Mouse (Mus musculus) erythroid progenitor cell, adult 5-6 weeks (primary cell): Measurements from ENCODE around the gene Gm10271. TPM values are rescaled to one million over a fixed set of nuclear protein-coding genes. Genes with fewer than 3 reads are reported as not detected.

Source experiments
- ATAC-seq: replicated peaks from 2 replicates; pipeline ENCODE4 v1.8.0; 2016; ENCODE audit warnings: moderate number of reproducible peaks, mild to moderate bottlenecking, moderate TSS enrichment, inconsistent platforms; ENCODE audit not compliant: poor library complexity, low FRiP score, severe bottlenecking
- total RNA-seq, 2 experiments: library from RNA; stranded (forward) in 1 of 2; stranded (reverse) in 1 of 2; fragments of 150-400 nt in 1 of 2; fragments of 186-747, 209-891 nt in 1 of 2; gene quantifications; 2 replicates each; pipeline versions ENCODE4 v1.2.3 to v1.2.4; 2015 to 2017; ENCODE audit warnings: low replicate concordance in 2 of 2

Gm10271 gene
- total RNA-seq (2015; ENCODE audit: low replicate concordance) (not detected in 2 replicates), total RNA-seq (2017; ENCODE audit: low replicate concordance) (not detected in 2 replicates)

- no peak for ATAC-seq
Observed at GRCm38 (mm10) chr10:116972509-116972908, at the start of gene Gm10271. Gene Gm10271, minus strand, starts transcription at chr10:116972609.

GRCm38 (mm10) chr10:117021020-117021754, 48.8 kb upstream of the Gm10271 start:
- ATAC-seq: no peak

DNA sequence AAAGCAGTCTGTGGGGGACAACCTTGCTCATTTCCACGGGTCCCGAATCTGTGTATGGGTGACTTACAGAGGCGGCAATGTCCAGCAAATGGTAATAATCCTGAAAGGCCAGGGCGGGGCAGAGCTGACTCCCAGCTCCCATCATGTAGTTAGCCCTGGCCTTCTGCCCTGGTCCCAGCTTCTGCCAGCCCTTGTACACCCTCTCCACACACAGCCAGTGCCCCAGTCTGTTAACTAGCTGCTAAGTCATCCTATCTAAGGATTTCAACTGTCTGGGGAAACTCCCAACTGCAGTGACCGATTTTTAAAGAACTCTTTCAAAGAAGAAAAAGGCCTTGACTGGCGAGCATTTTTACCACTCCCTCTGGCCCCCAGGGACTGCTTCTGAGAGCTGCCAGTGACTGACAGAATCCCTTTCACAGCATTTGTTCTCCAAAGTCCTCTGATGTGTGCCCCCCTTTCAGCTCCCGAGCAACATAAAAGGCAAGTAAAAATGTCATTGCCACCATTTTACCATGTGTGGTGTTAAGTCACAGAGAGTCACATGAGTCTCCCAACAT, 46.0 kb upstream of the Gm10271 start:
- no peak for ATAC-seq

- no peak for ATAC-seq
Observed at GRCm38 (mm10) chr10:117014565-117014964, 42.2 kb upstream of the Gm10271 start.

DNA sequence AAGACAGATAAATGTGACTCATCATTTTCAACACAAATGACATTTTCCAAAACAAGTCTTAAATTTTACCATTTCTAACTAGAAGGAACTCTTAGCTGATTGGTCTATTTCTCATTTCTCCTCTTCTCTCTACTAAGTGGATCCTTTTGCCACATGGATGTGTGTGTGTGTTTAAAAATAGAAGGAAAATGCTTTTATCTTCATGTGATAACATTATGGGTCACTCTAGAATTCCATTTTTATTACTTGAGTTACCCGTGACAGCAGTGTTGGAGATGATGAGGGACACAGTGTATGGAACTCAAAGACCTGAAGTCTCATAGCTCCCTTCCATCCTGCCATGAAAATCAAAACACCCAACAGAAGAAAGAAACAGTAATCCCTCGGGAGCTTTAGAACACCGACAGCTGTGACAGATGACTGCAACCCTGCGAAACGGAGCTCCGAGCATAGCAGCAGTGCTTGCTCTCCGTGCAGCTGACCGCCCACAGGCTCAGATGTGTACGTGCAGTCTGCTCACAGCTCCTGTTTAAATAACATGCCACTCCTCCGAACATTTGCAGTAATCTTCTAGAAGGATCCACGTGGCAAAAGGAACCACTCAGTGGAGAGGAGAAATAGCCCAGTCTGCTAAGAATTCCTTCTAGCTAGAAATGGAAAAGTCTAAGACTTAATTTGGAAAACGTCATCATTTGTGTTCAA, 41.4 kb upstream of the Gm10271 start:
- ATAC-seq: no peak

DNA sequence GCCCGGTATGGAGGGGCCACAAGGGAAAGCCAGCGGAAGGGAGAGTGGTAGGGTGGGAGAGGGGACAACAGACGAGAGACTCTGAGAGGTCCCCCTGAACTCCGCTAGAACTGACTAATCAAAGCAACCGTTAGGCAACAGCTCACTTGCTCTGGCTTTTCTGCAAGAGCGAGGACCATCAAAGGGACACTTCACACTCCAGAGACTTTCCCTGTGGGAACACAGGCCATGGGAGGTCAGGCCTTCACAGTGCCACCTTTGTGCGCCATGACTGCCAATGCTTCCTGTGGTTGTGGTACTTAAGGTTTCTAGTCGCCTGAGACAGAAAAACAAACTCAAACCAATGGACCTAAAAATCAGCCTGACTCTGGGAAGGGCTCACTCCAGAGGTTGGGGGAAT, 38.6 kb upstream of the Gm10271 start:
- ATAC-seq: no peak

- no peak for ATAC-seq
Observed at GRCm38 (mm10) chr10:117009691-117010090, 37.3 kb upstream of the Gm10271 start.

GRCm38 (mm10) chr10:117005707-117006464, 33.5 kb upstream of the Gm10271 start:
- no peak for ATAC-seq

DNA sequence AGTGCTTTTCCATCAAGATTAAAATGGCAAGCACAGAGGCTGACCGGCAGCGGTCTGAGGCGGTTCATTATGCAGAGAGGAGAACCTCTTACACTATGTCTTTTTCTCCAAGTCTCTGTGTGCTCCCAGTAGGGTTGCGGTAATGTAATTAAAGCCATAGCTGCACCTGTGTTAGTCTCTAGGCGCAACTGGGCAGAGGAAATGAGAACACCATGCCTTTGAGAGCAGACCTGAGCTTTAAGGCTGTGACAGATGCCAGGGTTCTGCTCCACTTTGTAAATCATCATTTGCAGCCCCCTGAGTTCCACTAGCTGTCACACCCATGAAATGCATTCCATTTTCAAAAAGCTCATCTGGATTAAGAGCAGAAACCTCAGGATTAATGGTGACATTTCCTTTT, 32.3 kb upstream of the Gm10271 start:
- no peak for ATAC-seq

DNA sequence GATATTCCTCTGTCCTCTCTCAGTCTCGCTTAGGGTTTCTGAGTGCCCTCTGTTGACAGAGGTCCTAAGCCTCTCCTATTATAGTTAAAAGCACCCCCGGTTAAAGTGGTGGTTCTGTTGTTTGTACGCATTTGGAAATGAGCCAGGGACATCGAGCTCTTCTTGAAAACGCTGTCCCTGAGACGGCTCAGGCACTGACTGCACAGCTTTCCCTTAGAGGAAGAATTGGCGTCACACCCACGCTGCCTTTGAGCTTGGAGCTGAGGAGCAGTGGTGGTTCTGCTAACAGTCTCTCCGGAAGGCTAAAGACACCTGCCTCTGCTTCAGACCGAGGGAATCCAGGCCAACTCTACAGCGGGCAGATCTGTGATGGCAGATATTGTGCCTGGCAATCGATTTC, 28.6 kb upstream of the Gm10271 start:
- no peak for ATAC-seq

GRCm38 (mm10) chr10:116998716-116999455, 26.5 kb upstream of the Gm10271 start:
- no peak for ATAC-seq

- ATAC-seq: no peak
Observed at GRCm38 (mm10) chr10:116996236-116996600, 23.8 kb upstream of the Gm10271 start.

GRCm38 (mm10) chr10:116995584-116996235, 23.3 kb upstream of the Gm10271 start:
- no peak for ATAC-seq

DNA sequence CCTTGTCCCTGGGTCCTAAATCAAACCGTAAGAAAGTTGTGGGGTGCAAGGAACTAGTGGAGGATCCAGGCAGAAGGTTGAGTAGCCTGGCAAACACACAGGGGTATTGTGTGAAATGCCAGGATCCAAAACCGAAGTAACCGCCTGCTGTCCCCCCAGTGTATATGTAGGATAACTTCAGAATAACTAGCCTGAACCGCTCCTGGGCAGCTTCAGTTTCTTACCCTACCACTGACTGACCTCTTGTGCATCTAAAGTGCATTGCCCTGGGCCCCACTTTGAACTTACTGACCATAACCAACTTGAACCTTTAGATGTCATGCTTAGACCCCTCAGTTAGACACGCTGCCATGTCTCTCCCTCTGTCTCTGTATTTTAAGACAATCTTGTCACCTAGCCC, 22.8 kb upstream of the Gm10271 start:
- ATAC-seq: no peak

DNA sequence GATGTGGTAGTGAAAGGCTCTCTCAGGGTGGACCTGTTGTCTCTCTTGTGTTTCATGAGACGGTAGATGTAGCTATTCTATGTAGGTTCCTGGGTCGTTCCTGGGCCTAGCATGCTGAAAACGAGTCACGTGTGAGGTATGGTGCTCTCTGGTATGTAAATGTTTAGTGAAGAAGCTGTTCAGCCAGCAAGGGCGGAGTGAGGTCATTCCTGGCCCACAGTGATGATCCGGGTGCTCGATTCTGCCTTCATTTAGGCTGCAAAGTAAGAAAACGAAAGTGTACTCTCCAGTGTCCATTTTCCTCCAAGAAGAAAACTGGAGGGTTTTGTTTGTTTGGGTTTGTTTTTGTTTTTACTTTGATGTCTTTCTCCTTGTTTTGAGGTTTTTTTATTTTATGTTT, 21.6 kb upstream of the Gm10271 start:
- ATAC-seq: no peak

DNA sequence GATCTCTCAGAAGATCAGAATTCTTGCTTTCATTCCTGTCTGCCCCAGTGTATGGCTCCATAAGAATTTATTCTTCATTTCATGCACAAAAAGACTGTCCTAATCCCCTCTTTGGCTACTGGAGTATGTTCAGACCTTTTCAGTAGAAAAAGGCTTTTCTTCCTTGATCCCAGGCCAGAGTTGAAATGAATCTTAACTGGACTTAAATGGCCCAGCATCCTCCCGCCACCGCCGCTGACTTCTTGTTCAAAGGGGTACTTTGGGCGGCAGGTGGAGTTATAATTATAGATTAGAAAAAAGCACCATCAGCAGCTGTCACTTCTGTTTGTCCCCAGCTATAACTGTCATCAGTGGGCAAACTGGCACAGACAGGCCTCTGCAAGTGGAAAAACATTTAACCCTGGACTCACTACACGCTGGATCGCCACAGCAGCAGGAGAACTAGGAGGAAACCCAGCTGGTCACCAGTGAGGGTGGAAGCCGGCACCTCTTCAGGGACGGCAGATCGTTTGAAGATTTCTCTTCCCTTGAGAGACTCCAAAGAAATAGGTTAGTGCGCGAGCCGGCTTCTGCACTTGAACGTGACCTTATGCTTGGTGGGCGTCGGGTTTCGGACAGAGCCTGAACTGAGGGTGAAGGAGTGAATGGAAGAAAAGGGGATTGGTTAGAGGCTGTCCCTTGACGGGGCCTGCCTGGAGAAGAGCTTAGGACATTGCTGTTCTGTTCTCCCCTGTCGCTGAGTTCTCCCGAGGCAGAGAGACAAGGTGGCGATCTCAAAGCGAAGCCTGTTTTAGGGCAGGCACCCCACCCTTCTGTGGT, 14.1 kb upstream of the Gm10271 start, which contains the start of gene Best3:
TSS of gene Best3 (plus strand) at position 51 of the 819 bp plus-strand sequence.
- ATAC-seq: no peak

DNA sequence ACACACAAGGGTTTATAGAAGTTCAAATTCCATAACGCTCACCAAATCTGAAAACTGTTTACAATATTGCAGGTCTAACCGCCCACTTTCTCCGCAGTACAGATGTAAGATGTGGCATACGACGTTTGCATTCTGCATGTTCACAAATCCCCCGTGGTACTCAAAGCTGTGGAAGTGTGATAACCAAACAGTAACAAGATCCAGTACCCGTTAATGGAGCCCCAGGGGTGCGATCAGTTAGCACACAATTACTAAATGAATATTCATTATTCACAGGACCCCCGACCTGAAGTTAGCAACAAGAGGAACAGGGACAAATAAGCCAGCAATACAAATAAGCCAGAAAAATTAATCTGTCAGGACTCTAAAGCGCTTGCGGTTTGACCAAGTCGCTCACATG, 12.4 kb upstream of the Gm10271 start:
- ATAC-seq: no peak

DNA sequence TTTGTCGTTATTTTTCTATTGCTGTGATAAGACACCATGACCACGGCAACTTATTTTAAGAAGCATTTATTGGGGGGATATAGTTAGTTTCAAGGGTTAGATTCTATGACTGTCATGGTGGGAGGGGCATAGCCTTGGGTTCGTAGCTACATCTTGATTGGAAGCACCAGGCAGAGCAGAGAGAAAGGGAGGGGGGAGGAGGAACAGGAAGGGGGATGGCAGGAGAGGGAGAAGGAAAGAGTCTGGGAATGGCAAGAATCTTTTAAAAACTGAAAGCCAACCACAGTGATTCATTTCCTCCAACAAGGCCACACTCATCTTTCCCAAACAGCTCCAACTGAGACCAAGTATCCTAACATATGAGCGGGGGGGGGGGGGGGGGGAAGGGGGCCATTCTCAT, 10.1 kb upstream of the Gm10271 start:
- no peak for ATAC-seq
